Mouse (Mus musculus) spleen, adult 2 months (tissue): Measurements from ENCODE around the gene Amy1.

Experiments
- CTCF ChIP-seq: fragments of 200-500 bp; IDR thresholded peaks from 2 replicates; pipeline ENCODE4 v1.5.1; 2011; ENCODE audit warnings: mild to moderate bottlenecking, inconsistent platforms; ENCODE audit not compliant: insufficient read depth, insufficient read length, insufficient replicate concordance; ENCODE audit errors: extremely low read depth
- POLR2A ChIP-seq: fragments of 200-500 bp; IDR thresholded peaks from 2 replicates; pipeline ENCODE4 v1.6.1; 2011; ENCODE audit warnings: low read depth, low read length, inconsistent platforms

GRCm38 (mm10) chr3:113631611-113632010 lies 25.1 kb upstream of the Amy1 start:
- TF ChIP-seq POLR2A (no peak), CTCF (no peak)
